Mouse (Mus musculus) adrenal gland, postnatal 14 days (tissue): ENCODE measurements at regions not wholly inside any gene's neighbourhood (a gene's known extent, or its start where the extent isn't known, plus 50 kb on each side); places are given as distances from the start of the nearest gene placed in this dataset.
A peak's percentile ranks its signal among the peaks of the same experiment; 100 is the strongest.

Experiments
- DNase-seq: peaks from one replicate; pipeline ENCODE4 v3.0.0; 2021; ENCODE audit warnings: mixed read lengths

GRCm38 (mm10) chr9:99800076-99800475 is 75.9 kb downstream of the Sox14 start:
- peak; percentile 6 for DNase-seq

DNA sequence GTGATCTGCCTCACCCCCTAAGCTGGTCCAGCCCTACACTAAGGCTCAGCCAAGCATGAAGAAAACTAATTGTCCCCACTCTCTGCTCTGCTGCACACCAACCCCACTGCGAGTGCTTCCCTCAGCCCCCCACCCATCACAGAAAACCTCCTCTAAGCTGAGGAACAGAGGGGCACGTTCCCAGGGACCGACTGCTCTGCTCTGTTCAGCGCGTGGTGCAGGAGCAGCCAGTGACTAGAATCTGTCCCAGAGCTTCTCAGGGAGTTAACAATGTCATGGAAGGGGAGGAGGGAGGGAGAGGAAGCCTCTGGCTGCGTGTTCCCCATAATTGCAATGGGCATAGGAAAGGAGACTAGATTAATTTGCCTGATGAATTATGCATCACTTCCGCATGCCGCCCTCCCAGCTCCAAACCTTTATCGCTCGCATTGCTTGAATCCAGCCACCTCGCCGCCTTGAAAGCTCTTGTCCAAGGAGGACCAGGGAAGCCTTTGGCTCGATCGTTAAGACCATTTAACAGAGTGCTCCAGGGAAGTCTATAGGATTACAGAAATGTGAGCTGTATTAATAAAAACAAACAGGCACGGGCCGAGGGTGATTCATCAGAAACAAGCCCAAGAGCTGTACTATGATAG is 76.5 kb downstream of the Sox14 start:
- peak; percentile 5 for DNase-seq

- DNase-seq: no peak
These were observed 78.8 kb downstream of the Sox14 start for GRCm38 (mm10) chr9:99797066-99797770.

GRCm38 (mm10) chr9:99792700-99793099 is 75.6 kb upstream of the Cldn18 start:
- no peak for DNase-seq

DNA sequence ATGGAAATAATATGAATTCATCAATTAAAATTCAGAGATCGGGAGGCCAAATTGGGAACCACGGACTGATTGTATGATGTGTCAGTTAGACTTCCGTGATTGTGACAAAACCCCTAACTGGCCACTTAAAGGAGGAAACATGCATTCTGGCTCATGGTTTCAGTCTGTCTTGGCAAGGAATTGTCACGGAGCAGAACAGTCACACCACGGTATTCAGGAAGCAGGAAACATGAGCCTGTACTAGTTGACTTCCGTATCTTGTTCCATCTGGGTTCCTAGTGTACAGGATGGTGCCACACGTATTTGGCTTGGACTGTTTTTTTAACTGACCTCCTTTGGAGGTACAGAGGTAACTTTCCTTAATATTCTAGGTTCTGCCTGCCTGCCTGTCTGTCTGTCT is 69.8 kb upstream of the Cldn18 start:
- no peak for DNase-seq

GRCm38 (mm10) chr9:99783156-99783555 is 66.1 kb upstream of the Cldn18 start:
- DNase-seq: no peak

DNA sequence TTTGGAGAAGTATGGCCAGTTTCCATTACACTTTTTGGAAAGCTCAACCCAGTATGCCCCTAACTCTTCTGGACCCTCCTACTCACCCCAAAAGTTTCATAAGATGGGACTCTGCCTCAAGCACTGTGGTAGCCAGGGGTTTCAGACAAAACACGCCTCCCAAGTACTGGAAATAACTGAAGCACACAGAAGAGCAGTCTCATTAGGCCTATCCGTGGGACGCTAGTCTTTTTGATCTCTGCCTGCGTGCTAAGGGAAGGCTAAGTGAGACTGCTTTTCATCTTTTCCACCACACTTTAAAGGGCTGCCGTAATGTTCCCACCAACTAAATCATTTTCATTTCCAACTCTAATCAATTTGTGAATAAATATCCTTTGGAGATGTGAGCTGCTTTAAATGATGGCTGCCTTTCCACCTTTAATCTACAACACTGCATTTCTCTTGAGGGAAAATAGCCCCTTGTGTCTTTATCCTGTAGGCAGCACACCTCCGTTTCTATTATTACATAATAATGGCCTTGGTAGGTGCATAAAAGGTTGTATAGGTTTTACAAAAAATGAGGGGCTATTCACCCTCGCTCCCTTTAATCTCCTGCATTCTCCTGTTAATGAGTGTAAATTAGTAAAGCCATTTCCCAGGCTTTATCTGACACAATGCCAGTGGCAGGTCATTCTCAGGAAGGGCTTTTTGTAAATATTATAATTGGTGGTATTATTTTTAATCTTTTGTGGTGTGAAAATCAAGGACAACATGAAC is 65.5 kb upstream of the Cldn18 start:
- DNase-seq: no peak

DNA sequence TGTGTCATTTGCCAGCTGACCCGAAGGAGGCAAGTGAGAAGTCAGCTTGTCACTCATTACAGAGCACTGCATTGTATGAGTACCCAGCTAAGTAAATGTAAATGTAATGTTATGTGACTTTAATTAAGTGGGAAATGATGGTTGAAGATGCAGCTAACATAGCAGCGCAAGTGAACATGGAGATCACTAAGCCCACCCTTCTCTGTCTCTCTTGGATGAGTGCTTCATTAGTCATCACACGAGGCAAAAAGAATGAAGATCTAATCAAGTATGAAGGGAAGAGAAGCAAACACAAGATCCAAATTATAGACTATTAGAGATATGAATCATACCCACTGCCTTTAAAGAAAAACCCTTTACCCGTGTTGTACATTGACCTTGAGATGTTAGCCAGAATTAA is 61.8 kb upstream of the Cldn18 start:
- no peak for DNase-seq

DNA sequence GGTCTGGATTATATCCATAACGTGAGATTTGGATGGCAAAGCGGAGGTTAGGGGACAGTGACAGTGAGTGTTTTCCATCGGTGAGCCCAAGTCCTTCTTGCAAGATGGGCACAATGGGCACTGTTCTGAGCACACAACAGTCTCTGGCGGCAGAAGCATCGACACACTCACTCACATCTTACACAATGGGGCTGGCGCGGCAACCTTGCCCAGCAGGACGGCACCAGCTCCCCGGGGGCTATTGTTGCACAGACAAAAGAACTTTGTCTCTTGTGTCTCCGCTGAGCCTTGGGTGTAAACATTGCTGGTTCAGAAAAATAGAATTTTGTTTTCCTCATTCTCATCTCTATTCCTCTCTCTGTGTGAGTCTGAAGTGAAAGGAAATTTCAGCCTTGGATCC is 53.6 kb upstream of the Cldn18 start:
- DNase-seq: no peak
